Mouse (Mus musculus): ENCODE data around the gene Tmem203. TPM values are rescaled to one million over a fixed set of nuclear protein-coding genes. Genes with fewer than 3 reads are reported as not detected.

Tmem203 gene
- polyA plus RNA-seq, 1 experiment from 2014 or later = 11.2 TPM

DNA sequence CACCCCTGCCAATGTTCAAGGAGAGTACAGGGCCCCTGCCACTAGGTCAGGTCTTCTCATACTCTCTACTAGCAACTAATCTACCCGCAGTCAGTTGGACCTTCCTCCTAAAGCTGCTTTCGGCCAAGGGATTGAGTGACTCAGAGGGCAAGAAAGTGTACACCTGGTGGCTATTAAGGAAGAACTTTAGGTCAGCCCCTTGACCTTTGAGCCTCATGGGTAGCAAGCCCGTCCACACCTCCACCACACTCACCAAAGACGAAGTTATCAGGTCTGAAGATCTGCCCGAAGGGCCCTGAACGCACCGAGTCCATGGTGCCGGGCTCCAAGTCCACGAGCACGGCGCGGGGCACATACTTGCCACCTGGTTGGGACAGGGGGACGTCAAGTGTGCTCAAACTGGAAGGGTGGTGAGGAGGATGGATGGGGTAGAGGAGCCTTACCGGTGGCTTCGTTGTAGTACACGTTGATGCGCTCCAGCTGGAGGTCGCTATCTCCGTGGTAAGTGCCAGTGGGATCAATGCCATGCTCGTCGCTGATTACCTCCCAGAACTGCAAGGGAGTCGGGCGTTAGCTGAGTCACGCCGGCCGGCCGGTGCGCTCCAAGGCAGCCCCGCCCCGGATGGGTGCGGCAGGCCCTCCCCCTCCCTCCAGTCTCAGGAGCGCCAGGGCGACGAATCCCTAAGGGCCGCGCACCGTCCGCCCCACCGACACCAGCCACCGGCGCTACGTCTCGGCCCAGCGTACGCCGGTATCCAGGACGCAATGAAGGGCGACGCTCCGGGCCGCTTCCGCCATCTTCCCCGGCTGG lies 31.4 kb upstream of the Tmem203 start:
- Histone ChIP-seq H3K27ac (ENCODE audit: low read depth, low read length) (peak overlapping the region; percentile 86), H3K4me3 (ENCODE audit: low read depth, low read length) (peak overlapping the region; percentile 81), H3K36me3 (ENCODE audit: control insufficient read depth, insufficient read depth, low read length) (no peaks in the 10 kb centered on the region), H3K4me2 (ENCODE audit: low read depth, low read length) (peak overlapping the region; percentile 94), H3K27me3 (ENCODE audit: control insufficient read depth, insufficient read depth, low read length) (no peaks in the 10 kb centered on the region), H3K9ac (replicated peaks; ENCODE audit: low read depth, low read length) (peak overlapping the region; percentile 75), H3K9me3 (ENCODE audit: control insufficient read depth, low read length) (no peaks in the 10 kb centered on the region), H3K4me1 (ENCODE audit: control insufficient read depth, insufficient read depth, low read length) (peaks cover 7% of the 10 kb centered on the region; the same call in 1 of the 2 replicates)
- WGBS = 3% methylated on average over 53 of the region's 53 CpGs
- ATAC-seq (ENCODE audit: low read depth) = peak; percentile 42

DNA sequence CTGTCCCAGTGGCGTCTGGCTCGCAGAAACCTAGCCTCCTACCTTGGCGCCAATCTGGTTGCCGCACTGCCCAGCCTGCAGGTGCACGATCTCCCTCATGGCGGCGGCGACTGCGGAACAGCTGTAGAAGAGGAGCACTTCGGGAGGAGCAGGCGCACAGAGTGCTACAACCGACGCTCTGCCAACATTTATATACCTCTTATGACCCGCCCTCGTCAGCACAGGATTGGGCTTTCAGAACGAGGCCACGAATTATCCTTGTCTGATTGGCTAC lies 30.8 kb upstream of the Tmem203 start, which contains the start of gene Tubb4b:
Tubb4b (minus strand) TSS at position 211 of the 274 bp plus-strand sequence.
- no peaks in the 10 kb centered on the region for H3K9me3 ChIP-seq (ENCODE audit: control insufficient read depth, low read length)
- no peaks in the 10 kb centered on the region for H3K36me3 ChIP-seq (ENCODE audit: control insufficient read depth, insufficient read depth, low read length)
- H3K4me3 ChIP-seq (ENCODE audit: low read depth, low read length) = peak within 1 kb of the TSS; percentile 81
- ATAC-seq (ENCODE audit: low read depth) = no peak
- under 1% methylated on average over 17 of the region's 17 CpGs for WGBS
- H3K4me2 ChIP-seq (ENCODE audit: low read depth, low read length) = peak within 1 kb of the TSS; percentile 94
- H3K27ac ChIP-seq (ENCODE audit: low read depth, low read length) = peak within 1 kb of the TSS; percentile 91
- H3K9ac ChIP-seq (replicated peaks; ENCODE audit: low read depth, low read length) = peak within 1 kb of the TSS; percentile 75
- peaks cover 7% of the 10 kb centered on the region; the same call in 1 of the 2 replicates for H3K4me1 ChIP-seq (ENCODE audit: control insufficient read depth, insufficient read depth, low read length)
- no peaks in the 10 kb centered on the region for H3K27me3 ChIP-seq (ENCODE audit: control insufficient read depth, insufficient read depth, low read length)

DNA sequence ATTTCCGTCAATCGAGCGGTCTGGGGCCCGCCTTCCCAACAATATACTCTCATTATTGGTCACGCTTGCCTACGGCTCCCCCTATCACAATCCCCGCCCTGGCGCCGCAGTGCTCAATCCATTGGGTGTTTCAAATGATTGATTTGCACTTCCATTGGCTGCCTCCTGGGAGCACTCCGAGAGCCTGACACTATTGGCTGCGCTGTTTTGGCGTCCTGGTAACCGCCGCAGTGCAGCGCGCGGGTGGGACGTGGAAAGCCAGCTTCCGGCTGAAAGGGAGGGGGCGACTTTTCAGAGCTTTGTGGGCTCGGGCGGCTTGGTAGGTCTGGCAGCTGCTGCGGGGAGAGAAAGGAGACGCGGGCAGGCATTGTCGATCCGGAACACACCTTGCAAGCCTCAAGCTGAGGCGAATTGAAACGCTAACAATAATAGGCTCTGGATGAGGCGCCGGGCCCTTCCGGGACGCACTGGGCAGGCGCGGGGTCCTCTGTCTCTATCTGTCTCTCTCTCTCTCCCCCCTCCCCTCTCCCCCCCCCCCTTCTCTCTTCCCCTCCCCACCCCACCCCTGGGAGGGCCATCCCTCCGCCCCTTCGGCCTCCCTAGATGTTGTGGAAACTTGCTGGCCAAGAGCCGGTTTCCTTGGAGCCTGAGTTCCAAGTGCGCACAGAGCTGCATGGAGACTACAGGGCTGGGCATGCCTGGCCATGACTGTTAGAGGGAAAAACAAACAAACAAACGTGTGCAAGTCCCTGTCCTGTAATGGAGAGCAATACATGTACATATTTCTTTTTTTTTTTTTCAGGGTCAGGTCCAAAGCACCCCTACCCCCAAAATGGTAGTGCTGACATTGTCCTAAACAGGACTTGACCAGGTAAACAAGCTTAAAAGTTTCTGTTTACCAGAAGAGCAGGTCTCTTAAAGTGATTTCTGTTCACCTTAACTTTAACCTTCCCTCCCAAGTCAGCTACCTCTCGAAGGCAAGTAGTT lies 30.2 kb upstream of the Tmem203 start:
- WGBS = 2% methylated on average over 41 of the region's 41 CpGs

DNA sequence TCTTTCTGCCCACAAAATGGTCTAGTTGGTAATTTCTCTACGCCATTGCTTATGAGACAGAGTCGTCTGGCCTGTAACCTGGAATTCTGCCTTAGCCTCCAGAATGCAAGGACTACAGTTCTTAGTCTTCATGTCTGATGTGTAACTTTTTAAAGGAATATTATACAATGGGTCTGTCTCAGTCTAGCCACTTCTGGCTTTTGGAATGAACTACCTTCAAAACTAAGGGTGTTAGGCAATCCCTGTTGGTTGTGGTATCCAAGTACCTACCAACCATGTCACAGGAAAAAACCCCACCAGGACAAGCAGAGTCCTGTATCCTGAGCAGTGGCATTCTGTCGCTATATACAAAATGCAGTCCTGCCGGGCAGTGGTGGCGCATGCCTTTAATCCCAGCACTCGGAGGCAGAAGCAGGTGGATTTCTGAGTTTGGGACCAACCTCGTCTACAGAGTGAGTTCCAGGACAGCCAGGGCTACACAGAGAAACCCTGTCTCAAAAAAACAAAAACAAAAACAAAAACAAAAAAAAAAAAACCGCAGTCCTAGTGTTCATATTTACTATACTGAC lies 29.3 kb upstream of the Tmem203 start:
- no peaks in the 10 kb centered on the region for H3K36me3 ChIP-seq (ENCODE audit: control insufficient read depth, insufficient read depth, low read length)
- peak overlapping the region; percentile 51 for H3K4me2 ChIP-seq (ENCODE audit: low read depth, low read length)
- H3K27me3 ChIP-seq (ENCODE audit: control insufficient read depth, insufficient read depth, low read length) = no peaks in the 10 kb centered on the region
- no peak overlapping the region for H3K9ac ChIP-seq (replicated peaks; ENCODE audit: low read depth, low read length)
- peak overlapping the region; percentile 81; the same call in 1 of the 2 replicates for H3K4me3 ChIP-seq (ENCODE audit: low read depth, low read length)
- ATAC-seq (ENCODE audit: low read depth) = no peak
- peaks cover 7% of the 10 kb centered on the region; the same call in 1 of the 2 replicates for H3K4me1 ChIP-seq (ENCODE audit: control insufficient read depth, insufficient read depth, low read length)
- WGBS = 78% methylated on average over 8 of the region's 8 CpGs
- no peaks in the 10 kb centered on the region for H3K9me3 ChIP-seq (ENCODE audit: control insufficient read depth, low read length)
- peak overlapping the region; percentile 91 for H3K27ac ChIP-seq (ENCODE audit: low read depth, low read length)

More for the DNA sequence above, 30.2 kb upstream of the Tmem203 start:
- Histone ChIP-seq H3K36me3 (ENCODE audit: control insufficient read depth, insufficient read depth, low read length) (no peaks in the 10 kb centered on the region), H3K9ac (replicated peaks; ENCODE audit: low read depth, low read length) (peak overlapping the region; percentile 51), H3K27me3 (ENCODE audit: control insufficient read depth, insufficient read depth, low read length) (no peaks in the 10 kb centered on the region), H3K4me1 (ENCODE audit: control insufficient read depth, insufficient read depth, low read length) (peaks cover 7% of the 10 kb centered on the region; the same call in 1 of the 2 replicates), H3K9me3 (ENCODE audit: control insufficient read depth, low read length) (no peaks in the 10 kb centered on the region), H3K27ac (ENCODE audit: low read depth, low read length) (peak overlapping the region; percentile 91), H3K4me2 (ENCODE audit: low read depth, low read length) (peak overlapping the region; percentile 51), H3K4me3 (ENCODE audit: low read depth, low read length) (peak overlapping the region; percentile 81)
- peak; percentile 97 for ATAC-seq (ENCODE audit: low read depth)

DNA sequence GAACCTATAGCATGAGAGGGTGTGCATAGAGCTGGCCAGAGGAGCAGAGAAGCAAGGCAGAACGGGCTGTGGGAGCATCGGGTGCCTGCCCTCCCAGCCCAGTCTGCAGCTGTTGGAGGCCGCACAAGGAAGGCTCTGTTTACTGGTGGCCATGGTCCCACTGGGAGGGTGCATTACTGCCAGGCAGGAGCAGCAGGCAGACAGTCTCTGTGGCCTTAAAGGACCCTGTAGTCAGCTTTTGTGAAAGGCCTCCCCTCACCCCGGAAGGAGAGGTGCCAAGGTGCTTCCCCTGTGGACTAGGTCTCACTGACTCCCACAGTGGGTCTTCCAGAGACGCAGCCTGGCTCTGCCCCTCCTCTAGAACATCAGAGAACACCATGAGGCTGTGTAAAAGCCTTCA lies 28.4 kb upstream of the Tmem203 start:
- H3K9me3 ChIP-seq (ENCODE audit: control insufficient read depth, low read length) = no peaks in the 10 kb centered on the region
- no peak overlapping the region for H3K4me3 ChIP-seq (ENCODE audit: low read depth, low read length)
- H3K4me1 ChIP-seq (ENCODE audit: control insufficient read depth, insufficient read depth, low read length) = peaks cover 7% of the 10 kb centered on the region; the same call in 1 of the 2 replicates
- H3K9ac ChIP-seq (replicated peaks; ENCODE audit: low read depth, low read length) = no peak overlapping the region
- H3K27me3 ChIP-seq (ENCODE audit: control insufficient read depth, insufficient read depth, low read length) = no peaks in the 10 kb centered on the region
- no peak overlapping the region for H3K27ac ChIP-seq (ENCODE audit: low read depth, low read length)
- H3K4me2 ChIP-seq (ENCODE audit: low read depth, low read length) = no peak overlapping the region
- no peak for ATAC-seq (ENCODE audit: low read depth)
- WGBS = 83% methylated on average over 5 of the region's 5 CpGs
- no peaks in the 10 kb centered on the region for H3K36me3 ChIP-seq (ENCODE audit: control insufficient read depth, insufficient read depth, low read length)

DNA sequence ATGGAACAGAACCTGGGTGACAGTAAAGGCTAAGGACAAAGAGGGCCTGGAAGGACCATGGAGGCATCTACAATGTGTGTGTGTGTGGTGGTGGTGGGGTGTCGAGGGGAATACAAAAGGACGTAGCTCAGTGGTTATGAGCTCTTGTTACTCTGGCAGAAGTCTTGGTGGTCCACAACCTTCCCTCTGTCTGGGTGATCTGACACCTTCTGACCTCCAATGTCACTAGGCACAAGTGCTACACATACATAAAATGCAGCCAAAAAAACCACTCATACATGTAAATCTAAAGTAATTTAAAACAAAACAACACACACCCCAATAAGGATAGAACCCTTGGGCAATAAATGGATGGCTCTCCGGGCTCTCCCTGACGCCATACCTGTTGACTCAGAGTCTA lies 27.8 kb upstream of the Tmem203 start:
- peaks cover 7% of the 10 kb centered on the region; the same call in 1 of the 2 replicates for H3K4me1 ChIP-seq (ENCODE audit: control insufficient read depth, insufficient read depth, low read length)
- H3K27me3 ChIP-seq (ENCODE audit: control insufficient read depth, insufficient read depth, low read length) = no peaks in the 10 kb centered on the region
- H3K9me3 ChIP-seq (ENCODE audit: control insufficient read depth, low read length) = no peaks in the 10 kb centered on the region
- ATAC-seq (ENCODE audit: low read depth) = no peak
- H3K27ac ChIP-seq (ENCODE audit: low read depth, low read length) = no peak overlapping the region
- WGBS = 87% methylated on average over 4 of the region's 4 CpGs
- no peaks in the 10 kb centered on the region for H3K36me3 ChIP-seq (ENCODE audit: control insufficient read depth, insufficient read depth, low read length)
- H3K9ac ChIP-seq (replicated peaks; ENCODE audit: low read depth, low read length) = no peak overlapping the region
- no peak overlapping the region for H3K4me3 ChIP-seq (ENCODE audit: low read depth, low read length)
- H3K4me2 ChIP-seq (ENCODE audit: low read depth, low read length) = no peak overlapping the region

DNA sequence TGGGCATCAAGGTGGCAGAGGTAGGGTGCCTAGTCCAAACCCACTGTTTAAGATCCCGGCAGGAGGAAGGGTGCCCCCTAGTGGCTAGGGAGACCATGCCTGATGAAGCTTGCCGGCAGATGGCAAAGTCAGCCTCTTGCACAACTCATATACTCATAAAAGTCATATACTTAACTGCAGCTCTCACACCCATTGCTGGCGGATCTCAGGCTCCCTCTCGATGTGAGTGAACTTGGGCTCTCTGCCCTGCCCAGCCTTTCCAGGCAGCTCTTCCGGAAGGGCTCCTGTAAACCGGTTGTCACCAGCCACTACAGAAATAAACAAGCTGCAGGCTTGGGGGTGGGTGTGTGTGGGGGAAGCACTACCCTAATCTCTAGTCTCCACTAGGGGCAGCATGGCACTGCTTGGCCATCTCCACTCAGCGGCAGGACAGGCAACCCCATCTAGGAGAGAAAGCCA lies 26.8 kb upstream of the Tmem203 start:
- H3K27ac ChIP-seq (ENCODE audit: low read depth, low read length) = peak overlapping the region; percentile 34; the same call in 1 of the 2 replicates
- H3K27me3 ChIP-seq (ENCODE audit: control insufficient read depth, insufficient read depth, low read length) = no peaks in the 10 kb centered on the region
- no peak overlapping the region; the same call in 1 of the 2 replicates for H3K9ac ChIP-seq (replicated peaks; ENCODE audit: low read depth, low read length)
- H3K9me3 ChIP-seq (ENCODE audit: control insufficient read depth, low read length) = no peaks in the 10 kb centered on the region
- H3K4me1 ChIP-seq (ENCODE audit: control insufficient read depth, insufficient read depth, low read length) = peaks cover 4% of the 10 kb centered on the region; the same call in 1 of the 2 replicates
- no peaks in the 10 kb centered on the region for H3K36me3 ChIP-seq (ENCODE audit: control insufficient read depth, insufficient read depth, low read length)
- no peak for ATAC-seq (ENCODE audit: low read depth)
- H3K4me3 ChIP-seq (ENCODE audit: low read depth, low read length) = no peak overlapping the region; the same call in 1 of the 2 replicates
- WGBS = 1% methylated on average over 7 of the region's 7 CpGs
- peak overlapping the region; percentile 31 for H3K4me2 ChIP-seq (ENCODE audit: low read depth, low read length)

DNA sequence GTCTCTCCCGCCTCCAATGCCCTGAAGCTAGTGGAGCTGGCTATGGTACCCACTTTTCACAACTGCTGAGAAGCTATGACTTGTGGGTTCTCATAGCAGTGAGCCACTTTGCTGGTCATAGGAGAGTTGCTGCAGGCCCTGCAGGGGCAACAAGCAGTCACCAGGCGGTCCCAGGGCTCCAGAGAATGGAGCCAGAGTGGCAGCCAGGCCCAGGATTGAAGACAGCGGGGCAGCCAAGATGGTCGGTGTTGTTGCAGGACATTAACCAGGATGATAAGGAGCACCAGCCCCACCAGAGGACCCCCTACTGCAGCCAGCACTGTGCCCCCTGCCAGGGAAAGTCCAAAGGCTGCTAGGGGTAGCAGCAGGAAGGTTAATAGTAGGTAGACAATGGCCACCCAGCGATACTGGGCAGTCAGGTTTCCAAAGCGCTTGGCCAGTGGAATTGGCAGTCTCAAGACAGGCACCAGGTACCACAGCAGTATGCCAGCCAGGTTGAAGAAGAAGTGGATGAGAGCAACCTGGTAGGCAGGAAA lies 26.2 kb upstream of the Tmem203 start:
- no peak overlapping the region for H3K4me3 ChIP-seq (ENCODE audit: low read depth, low read length)
- H3K4me2 ChIP-seq (ENCODE audit: low read depth, low read length) = peak overlapping the region; percentile 31; the same call in 1 of the 2 replicates
- WGBS = 71% methylated on average over 6 of the region's 6 CpGs
- no peak overlapping the region for H3K27ac ChIP-seq (ENCODE audit: low read depth, low read length)
- no peaks in the 10 kb centered on the region for H3K27me3 ChIP-seq (ENCODE audit: control insufficient read depth, insufficient read depth, low read length)
- no peak for ATAC-seq (ENCODE audit: low read depth)
- H3K9me3 ChIP-seq (ENCODE audit: control insufficient read depth, low read length) = no peaks in the 10 kb centered on the region
- no peaks in the 10 kb centered on the region for H3K36me3 ChIP-seq (ENCODE audit: control insufficient read depth, insufficient read depth, low read length)
- H3K4me1 ChIP-seq (ENCODE audit: control insufficient read depth, insufficient read depth, low read length) = no peaks in the 10 kb centered on the region
- H3K9ac ChIP-seq (replicated peaks; ENCODE audit: low read depth, low read length) = no peak overlapping the region

All from neural tube, embryonic 14.5 days (tissue).